Mouse (Mus musculus) bone marrow macrophage, adult 2 months (primary cell): ENCODE data around the gene Apom.

Experiments
- CTCF ChIP-seq: IDR thresholded peaks from 2 replicates; pipeline ENCODE4 v1.5.1; 2012; ENCODE audit warnings: low read depth, mild to moderate bottlenecking, low read length, moderate library complexity
- POLR2A ChIP-seq: IDR thresholded peaks from 2 replicates; pipeline ENCODE4 v1.6.1; 2012; ENCODE audit warnings: mild to moderate bottlenecking, low read depth, low read length, borderline replicate concordance

- TF ChIP-seq POLR2A (no peak), CTCF (no peak)
These were observed 15.5 kb upstream of the Apom start for GRCm38 (mm10) chr17:35147348-35147747.
